Mouse (Mus musculus) midbrain, embryonic 16.5 days (tissue): Measurements from ENCODE around the gene Rplp1. TPM values are rescaled to one million over a fixed set of nuclear protein-coding genes. Genes with fewer than 3 reads are reported as not detected.

Source experiments
- ATAC-seq: fragments of 200-750 bp; cut with Nextera tagmentation; 2 replicates; pipeline ENCODE4 v1.8.0; 2017; ENCODE audit warnings: moderate TSS enrichment
- H3K27ac ChIP-seq: fragments of 300-500 bp; sonication (generic); 2 replicates; pipeline ENCODE4 v1.5.1; 2014; ENCODE audit warnings: mild to moderate bottlenecking, low read length, mixed read lengths
- H3K27me3 ChIP-seq: fragments of 300-500 bp; sonication (generic); 2 replicates; pipeline ENCODE4 v1.6.1; 2014; ENCODE audit warnings: low read depth, low read length, mixed read lengths; ENCODE audit not compliant: control insufficient read depth, insufficient read depth
- H3K36me3 ChIP-seq: fragments of 300-500 bp; sonication (generic); 2 replicates; pipeline ENCODE4 v1.6.1; 2014; ENCODE audit warnings: mild to moderate bottlenecking, low read length, moderate library complexity, mixed read lengths; ENCODE audit not compliant: control insufficient read depth, insufficient read depth
- H3K4me1 ChIP-seq: fragments of 300-500 bp; sonication (generic); 2 replicates; pipeline ENCODE4 v1.6.1; 2014; ENCODE audit warnings: mild to moderate bottlenecking, low read length, mixed read lengths; ENCODE audit not compliant: control insufficient read depth, insufficient read depth
- H3K4me2 ChIP-seq: fragments of 300-500 bp; sonication (generic); 2 replicates; pipeline ENCODE4 v1.6.1; 2014; ENCODE audit warnings: mild to moderate bottlenecking, low read length, mixed read lengths
- H3K4me3 ChIP-seq: fragments of 300-500 bp; sonication (generic); 2 replicates; pipeline ENCODE4 v1.5.1; 2014; ENCODE audit warnings: low read depth, mild to moderate bottlenecking, low read length, moderate library complexity, mixed read lengths
- H3K9ac ChIP-seq: fragments of 300-500 bp; sonication (generic); 2 replicates; pipeline ENCODE4 v1.6.1; 2014; ENCODE audit warnings: low read depth, low read length, mixed read lengths
- H3K9me3 ChIP-seq: fragments of 300-500 bp; sonication (generic); replicated peaks from 2 replicates; pipeline ENCODE4 v1.6.1; 2014; ENCODE audit warnings: mild to moderate bottlenecking, low read length, mixed read lengths; ENCODE audit not compliant: control insufficient read depth, poor library complexity, severe bottlenecking
- WGBS: fragments of 180-500 bp; shearing (Covaris S2); extraction: QIAGEN DNeasy Blood & Tissue Kit; methylation state at CpG from one replicate; pipeline ENCODE4 v1.1.7; 2014; 5-methylcytosine and 5-hydroxymethylcytosine counted together
- polyA plus RNA-seq: library from polyadenylated mRNA; unstranded; fragments of >200 nt; fragmentation: Nextera tagmentation; extraction: Ambion mirVana; gene quantifications from 2 replicates; pipeline ENCODE4 v1.2.1, GENCODE M21; 2015

Rplp1 gene
- polyA plus RNA-seq, 1 experiment from 2014 or later, result 819 TPM

DNA sequence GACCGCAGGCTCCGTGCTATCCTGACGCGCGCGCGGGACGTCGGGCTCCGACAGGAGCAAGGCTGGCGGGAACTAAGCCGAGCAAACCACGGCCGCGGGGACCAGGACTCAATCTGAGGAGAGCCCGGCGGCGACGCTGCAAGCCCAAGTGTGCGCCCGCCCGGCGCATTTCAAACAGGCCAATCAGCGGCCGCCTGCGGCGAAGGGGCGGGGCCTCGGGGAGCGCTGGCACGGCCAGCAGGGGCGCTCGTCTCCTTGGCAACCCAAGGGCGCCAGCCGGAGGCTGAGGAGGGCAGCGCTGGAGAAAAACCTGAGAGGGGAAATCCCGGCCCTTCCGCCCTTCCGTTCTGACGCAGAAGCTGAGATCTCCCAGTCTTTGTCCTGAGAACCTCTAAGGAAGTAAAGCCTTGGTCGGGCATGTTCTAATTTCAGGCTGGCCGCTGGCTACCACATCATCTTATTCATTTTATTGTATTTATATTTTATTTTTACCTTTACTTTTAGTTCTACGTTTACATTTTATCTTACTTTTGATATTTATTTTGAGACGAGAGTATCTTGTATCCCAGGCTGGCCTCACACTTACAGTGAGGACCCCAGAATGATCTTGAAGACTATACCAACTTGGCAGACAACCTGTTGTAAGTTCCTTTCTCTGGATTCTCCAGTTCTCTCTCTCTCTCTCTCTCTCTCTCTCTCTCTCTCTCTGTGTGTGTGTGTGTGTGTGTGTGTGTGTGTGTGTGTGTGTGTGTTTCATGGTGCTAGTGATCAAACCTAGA is 32.5 kb upstream of the Rplp1 start, which contains the start of gene Kif23:
Gene Kif23, minus strand, starts transcription at position 152 of the 779 bp plus-strand sequence.
- Histone ChIP-seq H3K9ac (peak within 1 kb of the TSS; percentile 62), H3K27me3 (no peaks in the 10 kb centered on the region), H3K4me2 (peak within 1 kb of the TSS; percentile 100), H3K27ac (peak within 1 kb of the TSS; percentile 63; the same call in 1 of the 2 replicates), H3K4me3 (peak within 1 kb of the TSS; percentile 61), H3K9me3 (no peaks in the 10 kb centered on the region), H3K4me1 (peaks cover 12% of the 10 kb centered on the region), H3K36me3 (no peaks in the 10 kb centered on the region)
- WGBS, result under 1% methylated on average over 44 of the region's 44 CpGs
- ATAC-seq, result peak; percentile 90

DNA sequence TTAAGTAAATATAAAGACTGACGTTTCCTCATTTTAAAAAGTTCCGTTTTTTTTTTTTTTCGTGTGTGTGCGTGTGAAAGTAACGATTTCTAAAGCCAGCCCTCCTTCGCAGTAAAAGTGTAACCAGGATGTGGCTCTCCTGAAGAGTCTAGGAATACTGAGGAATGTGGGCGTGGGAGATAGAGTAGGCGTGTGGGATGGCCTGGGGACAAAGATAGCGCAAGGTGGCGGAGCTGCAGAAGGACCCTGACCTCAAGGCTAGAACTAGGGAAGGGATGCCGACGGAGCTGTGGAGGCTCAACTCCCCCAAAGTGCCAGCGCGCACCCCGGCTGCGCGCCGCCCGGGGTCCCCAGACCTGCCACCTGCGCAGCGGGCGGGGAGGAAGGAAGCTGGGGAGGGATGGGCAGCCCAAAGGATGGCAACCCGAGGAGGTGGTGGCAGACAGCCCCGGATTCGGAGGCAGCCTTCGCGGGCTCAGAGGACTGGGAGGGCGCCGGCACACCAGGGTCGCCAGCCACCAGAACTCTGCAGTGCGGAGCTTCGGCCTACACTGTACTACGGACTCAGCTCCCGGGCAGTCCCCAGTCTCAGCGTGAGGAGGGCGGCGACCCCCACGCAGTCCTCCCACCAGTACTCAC is 31.8 kb upstream of the Rplp1 start:
- H3K27ac ChIP-seq, result no peak overlapping the region; the same call in 1 of the 2 replicates
- peak; percentile 84 for ATAC-seq
- under 1% methylated on average over 37 of the region's 38 CpGs for WGBS

DNA sequence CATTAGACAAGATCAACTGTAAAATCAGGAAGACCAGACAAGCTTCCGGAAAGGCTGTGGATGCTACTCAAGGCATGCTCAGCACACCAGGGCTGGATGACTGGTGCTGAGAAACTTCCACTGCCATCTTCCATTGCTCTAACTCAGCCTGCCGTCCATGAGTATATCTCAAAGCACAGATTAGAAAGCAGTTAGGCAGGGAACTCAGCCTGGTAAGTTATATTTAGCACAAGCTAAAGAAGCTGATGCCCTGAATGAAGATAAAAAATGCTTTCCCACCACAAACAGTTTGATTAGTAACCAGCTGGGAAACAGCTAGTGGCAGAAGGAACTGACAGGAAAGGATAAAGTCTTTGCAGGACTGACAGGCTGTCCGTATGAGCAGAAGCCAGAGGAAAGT is 26.7 kb upstream of the Rplp1 start:
- Histone ChIP-seq H3K36me3 (no peaks in the 10 kb centered on the region), H3K4me2 (no peak overlapping the region), H3K27ac (no peak overlapping the region), H3K4me3 (no peak overlapping the region), H3K9ac (no peak overlapping the region), H3K9me3 (no peaks in the 10 kb centered on the region), H3K27me3 (no peaks in the 10 kb centered on the region), H3K4me1 (no peaks in the 10 kb centered on the region)
- ATAC-seq, result no peak
- 84% methylated on average over 3 of the region's 3 CpGs for WGBS

More for the DNA sequence above, 31.8 kb upstream of the Rplp1 start:
- H3K9ac ChIP-seq, result peak overlapping the region; percentile 62
- no peaks in the 10 kb centered on the region for H3K9me3 ChIP-seq
- peak overlapping the region; percentile 100 for H3K4me2 ChIP-seq
- peak overlapping the region; percentile 61 for H3K4me3 ChIP-seq
- no peaks in the 10 kb centered on the region for H3K36me3 ChIP-seq
- H3K27me3 ChIP-seq, result no peaks in the 10 kb centered on the region
- H3K4me1 ChIP-seq, result peaks cover 12% of the 10 kb centered on the region

DNA sequence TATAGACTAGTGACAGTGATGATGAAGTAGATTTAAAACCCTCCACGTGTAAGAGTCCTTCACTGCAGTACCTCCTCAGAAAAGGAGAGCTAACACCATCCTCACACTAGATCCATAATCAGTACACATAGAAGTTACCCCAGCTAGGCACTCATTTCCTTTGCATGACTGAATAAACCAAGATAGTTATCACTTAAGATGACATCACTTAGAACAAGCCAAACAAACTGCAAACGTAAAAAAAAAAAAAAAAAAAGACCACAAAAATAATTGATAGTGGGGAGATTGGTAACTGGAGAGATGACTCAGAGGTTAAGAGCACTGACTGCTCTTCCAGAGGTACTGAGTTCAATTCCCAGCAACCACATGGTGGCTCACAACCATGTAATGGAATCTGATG is 19.0 kb upstream of the Rplp1 start:
- Histone ChIP-seq H3K9me3 (no peaks in the 10 kb centered on the region), H3K4me3 (no peak overlapping the region), H3K27me3 (no peaks in the 10 kb centered on the region), H3K4me2 (no peak overlapping the region), H3K4me1 (no peaks in the 10 kb centered on the region), H3K27ac (no peak overlapping the region), H3K36me3 (no peaks in the 10 kb centered on the region), H3K9ac (no peak overlapping the region)
- WGBS, result 84% methylated on average over 2 of the region's 2 CpGs
- ATAC-seq, result no peak

DNA sequence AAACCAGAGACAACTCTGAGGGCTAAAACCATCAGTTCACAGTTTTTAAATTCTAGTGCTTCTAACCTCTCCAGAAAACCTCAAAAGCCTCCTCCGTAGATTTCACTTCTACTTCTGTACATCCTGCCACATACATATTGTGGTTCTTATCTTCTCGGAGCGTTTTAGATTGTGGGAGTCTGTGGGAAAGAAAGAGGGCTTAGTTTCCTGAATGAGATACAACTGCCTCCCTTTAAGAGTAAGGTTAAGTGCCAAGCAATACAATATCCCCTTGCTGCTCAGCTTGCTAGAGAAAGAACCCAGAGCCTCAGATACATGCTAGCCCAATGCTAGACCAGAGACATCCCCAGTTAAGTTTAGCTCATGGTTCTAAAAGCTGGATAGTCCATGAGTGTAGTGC is 17.7 kb upstream of the Rplp1 start:
- Histone ChIP-seq H3K27ac (no peak overlapping the region), H3K4me3 (no peak overlapping the region), H3K4me2 (no peak overlapping the region), H3K9ac (no peak overlapping the region), H3K4me1 (no peaks in the 10 kb centered on the region), H3K27me3 (no peaks in the 10 kb centered on the region), H3K36me3 (no peaks in the 10 kb centered on the region), H3K9me3 (no peaks in the 10 kb centered on the region)
- ATAC-seq, result no peak
- 93% methylated on average over 3 of the region's 3 CpGs for WGBS

DNA sequence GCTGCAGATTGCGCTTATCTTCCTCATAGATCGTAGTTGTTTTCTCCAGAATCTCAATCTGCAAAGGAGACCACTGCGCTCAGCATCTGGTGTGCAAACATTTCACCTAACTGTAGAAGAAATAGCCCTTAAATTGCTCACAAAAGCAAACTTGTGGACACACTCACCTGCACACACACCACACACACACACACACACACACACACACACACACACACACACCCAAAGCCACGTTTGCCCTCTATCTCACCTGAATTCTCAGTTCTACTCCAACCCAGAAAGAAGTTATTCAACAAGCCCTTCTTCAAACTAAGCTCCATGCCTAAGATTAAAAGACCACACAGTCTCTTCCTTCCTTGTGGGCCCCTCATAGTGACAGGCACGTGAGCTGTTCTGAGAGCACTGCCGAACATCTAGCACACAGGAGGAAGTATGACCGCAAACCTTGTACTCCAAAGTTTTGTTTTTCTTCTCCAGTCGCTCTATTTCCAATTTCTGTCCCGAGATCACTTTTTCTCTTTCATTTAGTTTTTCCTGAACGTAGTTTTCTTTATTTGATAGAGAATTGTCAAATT is 10.8 kb upstream of the Rplp1 start:
- H3K4me1 ChIP-seq, result no peaks in the 10 kb centered on the region
- no peak overlapping the region for H3K27ac ChIP-seq
- no peak overlapping the region for H3K4me3 ChIP-seq
- H3K4me2 ChIP-seq, result no peak overlapping the region
- no peaks in the 10 kb centered on the region for H3K36me3 ChIP-seq
- H3K27me3 ChIP-seq, result no peaks in the 10 kb centered on the region
- WGBS, result 95% methylated on average over 10 of the region's 10 CpGs
- no peaks in the 10 kb centered on the region for H3K9me3 ChIP-seq
- ATAC-seq, result no peak
- no peak overlapping the region for H3K9ac ChIP-seq

DNA sequence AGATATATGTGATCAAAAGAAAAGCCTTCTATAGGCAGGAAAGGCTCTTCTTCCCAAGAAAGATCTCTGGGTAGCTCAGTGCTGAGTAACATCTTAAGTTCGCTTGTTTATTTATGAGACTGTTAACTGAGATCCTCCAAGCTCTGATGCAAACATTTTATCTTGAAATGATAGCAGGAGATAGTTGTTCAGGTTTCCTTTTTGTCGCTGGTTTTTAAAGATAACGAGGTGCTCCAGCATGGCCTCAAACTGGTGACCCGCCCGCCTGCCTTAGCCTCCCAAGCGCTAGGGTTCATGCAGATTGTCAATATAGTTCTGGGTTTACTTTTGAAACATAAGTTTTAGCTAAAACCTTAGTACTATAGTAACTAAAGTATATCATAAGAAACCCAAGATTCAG is 6.0 kb upstream of the Rplp1 start:
- no peaks in the 10 kb centered on the region for H3K36me3 ChIP-seq
- no peak for ATAC-seq
- H3K9ac ChIP-seq, result no peak overlapping the region

DNA sequence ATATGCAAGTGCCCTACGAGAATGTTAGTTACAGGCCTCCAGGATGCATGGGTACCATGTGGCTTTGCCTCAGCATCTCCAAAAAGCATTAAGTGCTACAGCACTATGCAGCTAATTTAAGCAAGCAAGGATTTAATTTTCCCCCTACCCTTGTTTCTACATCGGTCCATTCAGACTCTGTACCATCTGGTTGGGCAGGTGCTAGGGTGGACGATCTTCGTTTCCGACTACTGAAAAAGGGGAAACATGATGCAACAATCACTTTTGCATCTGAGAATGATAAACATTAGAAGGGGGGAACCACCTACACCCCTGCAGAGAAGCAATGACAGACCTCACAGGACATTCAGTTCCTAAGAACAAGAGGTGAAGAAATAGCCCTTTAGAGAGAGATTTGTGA is 5.1 kb upstream of the Rplp1 start:
- H3K27ac ChIP-seq, result no peak overlapping the region
- H3K27me3 ChIP-seq, result no peaks in the 10 kb centered on the region
- WGBS, result 97% methylated on average over 5 of the region's 5 CpGs
- no peak for ATAC-seq
- no peaks in the 10 kb centered on the region for H3K9me3 ChIP-seq
- peaks cover 3% of the 10 kb centered on the region; the same call in 1 of the 2 replicates for H3K4me1 ChIP-seq
- no peak overlapping the region for H3K4me3 ChIP-seq
- no peaks in the 10 kb centered on the region for H3K36me3 ChIP-seq
- no peak overlapping the region for H3K9ac ChIP-seq
- no peak overlapping the region for H3K4me2 ChIP-seq

More for the DNA sequence above, 6.0 kb upstream of the Rplp1 start:
- H3K27me3 ChIP-seq, result no peaks in the 10 kb centered on the region
- H3K4me2 ChIP-seq, result no peak overlapping the region
- no peak overlapping the region for H3K27ac ChIP-seq
- 93% methylated on average over 6 of the region's 6 CpGs for WGBS
- no peaks in the 10 kb centered on the region for H3K9me3 ChIP-seq
- H3K4me3 ChIP-seq, result no peak overlapping the region
- no peaks in the 10 kb centered on the region for H3K4me1 ChIP-seq

DNA sequence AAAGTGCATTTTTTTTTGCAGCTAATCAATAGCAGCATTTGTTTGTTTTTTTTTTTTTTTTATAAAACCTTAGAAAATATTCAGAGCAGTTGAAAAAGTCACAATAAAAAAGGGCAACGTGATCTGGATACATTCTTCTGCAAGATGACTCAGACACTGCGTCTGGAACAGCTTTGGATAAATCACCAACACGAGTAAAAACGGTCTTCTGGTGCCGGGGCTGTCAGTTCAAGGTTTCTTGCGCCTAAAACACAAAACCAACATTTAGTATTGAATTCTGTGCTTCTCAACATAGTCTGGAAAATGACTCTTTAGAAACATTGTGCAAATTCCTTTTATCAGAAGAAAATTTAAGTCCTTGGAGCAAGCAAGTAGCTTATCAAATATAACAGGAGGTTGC is 3.1 kb upstream of the Rplp1 start:
- no peak overlapping the region for H3K4me2 ChIP-seq
- no peaks in the 10 kb centered on the region for H3K9me3 ChIP-seq
- peaks cover 5% of the 10 kb centered on the region for H3K36me3 ChIP-seq
- no peak overlapping the region for H3K4me3 ChIP-seq
- no peaks in the 10 kb centered on the region for H3K27me3 ChIP-seq
- peaks cover 16% of the 10 kb centered on the region for H3K4me1 ChIP-seq
- H3K9ac ChIP-seq, result no peak overlapping the region
- no peak for ATAC-seq
- 90% methylated on average over 6 of the region's 6 CpGs for WGBS
- H3K27ac ChIP-seq, result no peak overlapping the region
